Mouse (Mus musculus) intestine, embryonic 14.5 days (tissue): ENCODE measurements around the gene Ttc9. TPM values are rescaled to one million over a fixed set of nuclear protein-coding genes. Genes with fewer than 3 reads are reported as not detected.

Experiments used
- ATAC-seq: fragments of 200-750 bp; cut with Nextera tagmentation; replicated peaks from 2 replicates; pipeline ENCODE4 v1.8.0; 2017; ENCODE audit warnings: low read depth, moderate number of reproducible peaks, moderate TSS enrichment, moderate library complexity; ENCODE audit not compliant: low FRiP score, low TSS enrichment
- DNase-seq: peaks from one replicate; pipeline ENCODE4 v3.0.0-alpha.2; 2018; ENCODE audit warnings: low spot score
- H3K27ac ChIP-seq: fragments of 300-500 bp; sonication (generic); 2 replicates; pipeline ENCODE4 v1.5.1; 2014; ENCODE audit warnings: low read depth, mild to moderate bottlenecking, control low read depth
- H3K27me3 ChIP-seq: fragments of 300-500 bp; sonication (generic); replicated peaks from 2 replicates; pipeline ENCODE4 v1.6.1; 2014; ENCODE audit warnings: low read length, control low read depth; ENCODE audit not compliant: control insufficient read depth, insufficient read depth
- H3K36me3 ChIP-seq: fragments of 300-500 bp; sonication (generic); 2 replicates; pipeline ENCODE4 v1.6.1; 2014; ENCODE audit warnings: low read length, control low read depth; ENCODE audit not compliant: control insufficient read depth, insufficient read depth
- H3K4me1 ChIP-seq: fragments of 300-500 bp; sonication (generic); replicated peaks from 2 replicates; pipeline ENCODE4 v1.6.1; 2014; ENCODE audit warnings: low read length, control low read depth, mixed read lengths; ENCODE audit not compliant: control insufficient read depth, insufficient read depth
- H3K4me2 ChIP-seq: fragments of 300-500 bp; sonication (generic); 2 replicates; pipeline ENCODE4 v1.6.1; 2014; ENCODE audit warnings: low read length
- H3K4me3 ChIP-seq: fragments of 300-500 bp; sonication (generic); 2 replicates; pipeline ENCODE4 v1.5.1; 2014; ENCODE audit warnings: low read depth, low read length, control low read depth, mixed read lengths
- H3K9ac ChIP-seq: fragments of 300-500 bp; sonication (generic); 2 replicates; pipeline ENCODE4 v1.6.1; 2014; ENCODE audit warnings: mild to moderate bottlenecking, low read length
- H3K9me3 ChIP-seq: fragments of 300-500 bp; sonication (generic); 2 replicates; pipeline ENCODE4 v1.6.1; 2016; ENCODE audit warnings: low read length, control low read depth; ENCODE audit not compliant: control insufficient read depth
- WGBS: fragments of 180-500 bp; shearing (Covaris S2); extraction: QIAGEN DNeasy Blood & Tissue Kit; methylation state at CpG from one replicate; pipeline ENCODE4 v1.1.7; 2014; 5-methylcytosine and 5-hydroxymethylcytosine counted together
- polyA plus RNA-seq: library from polyadenylated mRNA; unstranded; fragments of >200 nt; fragmentation: Nextera tagmentation; extraction: Ambion mirVana; gene quantifications from 2 replicates; pipeline ENCODE4 v1.2.1, GENCODE M21; 2014

The Ttc9 gene
- polyA plus RNA-seq, 1 experiment from 2014 or later, result 1.4 TPM

GRCm38 (mm10) chr12:81642361-81643082 lies 11.5 kb downstream of the Ttc9 start:
- no peaks in the 10 kb centered on the region for H3K9me3 ChIP-seq
- DNase-seq, result no peak
- no peak for ATAC-seq
- no peaks in the 10 kb centered on the region for H3K36me3 ChIP-seq
- H3K4me3 ChIP-seq, result no peak overlapping the region
- 72% methylated on average over 11 of the region's 11 CpGs for WGBS
- H3K27ac ChIP-seq, result no peak overlapping the region
- no peak overlapping the region for H3K9ac ChIP-seq
- H3K27me3 ChIP-seq, result no peaks in the 10 kb centered on the region
- H3K4me2 ChIP-seq, result no peak overlapping the region
- no peaks in the 10 kb centered on the region for H3K4me1 ChIP-seq

- Histone ChIP-seq H3K9ac (no peak overlapping the region), H3K9me3 (no peaks in the 10 kb centered on the region), H3K27ac (no peak overlapping the region), H3K36me3 (no peaks in the 10 kb centered on the region), H3K4me3 (no peak overlapping the region), H3K4me1 (no peaks in the 10 kb centered on the region), H3K4me2 (no peak overlapping the region), H3K27me3 (no peaks in the 10 kb centered on the region)
- ATAC-seq (no peak), DNase-seq (no peak)
- WGBS, result 86% methylated on average over 6 of the region's 6 CpGs
Measured at GRCm38 (mm10) chr12:81646811-81647210, 15.8 kb downstream of the Ttc9 start.

GRCm38 (mm10) chr12:81653344-81653743 lies 22.3 kb downstream of the Ttc9 start:
- no peak overlapping the region for H3K4me2 ChIP-seq
- no peak overlapping the region for H3K9ac ChIP-seq
- WGBS, result 89% methylated on average over 8 of the region's 8 CpGs
- no peak overlapping the region for H3K4me3 ChIP-seq
- H3K36me3 ChIP-seq, result no peaks in the 10 kb centered on the region
- no peaks in the 10 kb centered on the region for H3K9me3 ChIP-seq
- no peak overlapping the region for H3K27ac ChIP-seq
- ATAC-seq (no peak), DNase-seq (no peak)
- no peaks in the 10 kb centered on the region for H3K4me1 ChIP-seq
- H3K27me3 ChIP-seq, result no peaks in the 10 kb centered on the region

- Histone ChIP-seq H3K4me3 (no peak overlapping the region), H3K27me3 (no peaks in the 10 kb centered on the region), H3K4me2 (no peak overlapping the region), H3K9me3 (no peaks in the 10 kb centered on the region), H3K4me1 (no peaks in the 10 kb centered on the region), H3K9ac (no peak overlapping the region), H3K27ac (no peak overlapping the region), H3K36me3 (no peaks in the 10 kb centered on the region)
- ATAC-seq, result no peak
- WGBS, result 63% methylated on average over 1 of the region's 1 CpGs
- no peak for DNase-seq
Measured at GRCm38 (mm10) chr12:81657321-81657720, 26.3 kb downstream of the Ttc9 start.

- Histone ChIP-seq H3K4me1 (no peaks in the 10 kb centered on the region), H3K9ac (no peak overlapping the region), H3K9me3 (no peaks in the 10 kb centered on the region), H3K4me2 (no peak overlapping the region), H3K4me3 (no peak overlapping the region), H3K27ac (no peak overlapping the region), H3K27me3 (no peaks in the 10 kb centered on the region), H3K36me3 (no peaks in the 10 kb centered on the region)
- 86% methylated on average over 7 of the region's 7 CpGs for WGBS
- DNase-seq, result no peak
- ATAC-seq, result no peak
Measured at GRCm38 (mm10) chr12:81658086-81658485, 27.0 kb downstream of the Ttc9 start.

GRCm38 (mm10) chr12:81662076-81662475 lies 31.0 kb downstream of the Ttc9 start:
- DNase-seq, result no peak
- H3K4me3 ChIP-seq, result no peak overlapping the region
- H3K36me3 ChIP-seq, result no peaks in the 10 kb centered on the region
- no peaks in the 10 kb centered on the region for H3K9me3 ChIP-seq
- 71% methylated on average over 4 of the region's 4 CpGs for WGBS
- no peak for ATAC-seq
- no peak overlapping the region for H3K4me2 ChIP-seq
- H3K9ac ChIP-seq, result no peak overlapping the region
- no peaks in the 10 kb centered on the region for H3K27me3 ChIP-seq
- no peaks in the 10 kb centered on the region for H3K4me1 ChIP-seq
- no peak overlapping the region for H3K27ac ChIP-seq

- Histone ChIP-seq H3K27ac (no peak overlapping the region), H3K4me1 (no peaks in the 10 kb centered on the region), H3K27me3 (no peaks in the 10 kb centered on the region), H3K36me3 (no peaks in the 10 kb centered on the region), H3K4me3 (no peak overlapping the region), H3K4me2 (no peak overlapping the region), H3K9ac (no peak overlapping the region), H3K9me3 (no peaks in the 10 kb centered on the region)
- no peak for ATAC-seq
- WGBS, result 92% methylated on average over 9 of the region's 9 CpGs
- no peak for DNase-seq
Measured at GRCm38 (mm10) chr12:81663116-81663515, 32.1 kb downstream of the Ttc9 start.

- Histone ChIP-seq H3K4me2 (no peak overlapping the region), H3K4me1 (no peaks in the 10 kb centered on the region), H3K27me3 (no peaks in the 10 kb centered on the region), H3K36me3 (no peaks in the 10 kb centered on the region), H3K27ac (no peak overlapping the region), H3K9me3 (no peaks in the 10 kb centered on the region), H3K4me3 (no peak overlapping the region), H3K9ac (no peak overlapping the region)
- 80% methylated on average over 5 of the region's 5 CpGs for WGBS
- ATAC-seq, result no peak
- DNase-seq, result no peak
Measured at GRCm38 (mm10) chr12:81663906-81664305, 32.9 kb downstream of the Ttc9 start.

GRCm38 (mm10) chr12:81668406-81668805 lies 37.4 kb downstream of the Ttc9 start:
- H3K4me1 ChIP-seq, result no peaks in the 10 kb centered on the region
- DNase-seq, result no peak
- no peaks in the 10 kb centered on the region for H3K36me3 ChIP-seq

More at GRCm38 (mm10) chr12:81668406-81668805, 37.4 kb downstream of the Ttc9 start:
- Histone ChIP-seq H3K9me3 (no peaks in the 10 kb centered on the region), H3K27me3 (no peaks in the 10 kb centered on the region), H3K27ac (no peak overlapping the region), H3K9ac (no peak overlapping the region), H3K4me3 (no peak overlapping the region), H3K4me2 (no peak overlapping the region)
- ATAC-seq, result no peak
- WGBS, result 81% methylated on average over 9 of the region's 9 CpGs
